Mouse (Mus musculus): ENCODE measurements at regions not wholly inside any gene's neighbourhood (a gene's known extent, or its start where the extent isn't known, plus 50 kb on each side); places are given as distances from the start of the nearest gene placed in this dataset.

DNA sequence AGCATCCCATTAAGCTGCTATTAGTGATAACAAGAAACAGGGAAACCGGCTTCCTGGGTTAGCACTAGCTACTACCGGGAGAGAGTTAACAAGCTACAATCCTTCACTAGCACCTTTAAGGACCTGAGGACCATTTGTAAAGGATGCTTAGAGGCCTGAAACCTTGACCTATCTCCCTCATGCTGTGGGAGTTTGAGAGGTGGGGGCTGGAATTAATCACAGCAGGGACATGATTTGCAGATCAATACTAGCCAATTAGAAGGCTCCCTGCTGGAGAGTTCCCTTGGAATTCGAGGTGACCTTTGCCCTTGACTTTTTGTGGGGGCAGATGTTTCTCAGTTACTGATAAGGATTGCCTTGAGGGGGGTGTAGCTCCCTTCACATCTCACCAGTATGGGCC, 189.3 kb upstream of the Klf7 start:
- 40% methylated on average over 3 of the region's 3 CpGs for WGBS
- Histone ChIP-seq H3K27me3 (no peaks in the 10 kb centered on the region), H3K4me2 (no peak overlapping the region), H3K9ac (no peak overlapping the region), H3K9me3 (replicated peaks) (no peaks in the 10 kb centered on the region), H3K27ac (no peak overlapping the region), H3K36me3 (no peaks in the 10 kb centered on the region), H3K4me3 (no peak overlapping the region), H3K4me1 (replicated peaks) (peaks cover 11% of the 10 kb centered on the region)
- no peak for ATAC-seq (replicated peaks; ENCODE audit: insufficient number of reproducible peaks, insufficient read depth, low FRiP score, low read depth)

DNA sequence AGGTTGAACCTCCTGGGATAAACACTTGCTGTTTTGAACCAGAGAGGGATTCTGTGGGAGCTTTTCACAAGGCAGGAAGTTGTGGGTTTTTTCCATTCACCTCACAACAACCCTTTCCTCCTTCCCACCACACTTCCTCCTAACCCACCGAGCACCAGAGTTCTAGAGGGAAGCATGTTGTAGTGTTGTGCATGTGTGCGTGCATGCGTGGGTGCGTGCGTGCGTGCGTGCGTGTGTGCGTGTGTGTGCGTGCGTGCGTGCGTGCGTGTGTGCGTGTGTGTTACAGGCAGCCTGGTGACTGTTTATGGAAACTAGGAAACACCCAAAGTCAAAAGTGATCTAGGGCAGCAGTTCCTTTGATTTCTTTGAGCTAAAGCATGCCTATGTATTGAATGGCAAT, 186.5 kb upstream of the Klf7 start:
- Histone ChIP-seq H3K36me3 (no peaks in the 10 kb centered on the region), H3K4me2 (no peak overlapping the region), H3K4me3 (no peak overlapping the region), H3K9me3 (replicated peaks) (no peaks in the 10 kb centered on the region), H3K4me1 (replicated peaks) (peaks cover 30% of the 10 kb centered on the region), H3K27ac (peak overlapping the region; percentile 61), H3K27me3 (no peaks in the 10 kb centered on the region), H3K9ac (no peak overlapping the region)
- ATAC-seq (replicated peaks; ENCODE audit: insufficient number of reproducible peaks, insufficient read depth, low FRiP score, low read depth): no peak
- WGBS: 82% methylated on average over 15 of the region's 15 CpGs

DNA sequence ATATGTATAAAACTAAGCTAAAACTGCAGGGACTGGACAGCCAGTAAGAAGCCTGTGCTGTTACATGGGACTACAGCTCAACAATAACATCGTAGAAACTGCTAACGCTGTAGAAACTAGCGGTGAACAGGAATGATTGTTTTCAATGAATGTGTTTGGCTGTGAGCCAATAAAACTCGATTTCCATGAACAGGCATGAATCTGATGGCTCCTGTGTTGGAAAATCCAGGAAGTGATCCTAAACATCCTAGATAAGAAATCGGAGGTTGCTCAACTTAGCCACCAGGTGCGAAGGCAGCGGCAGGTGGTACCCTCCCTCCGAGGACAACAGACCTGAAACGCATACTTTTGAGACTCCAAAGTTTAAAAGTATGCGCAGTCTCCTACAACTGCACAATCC, 186.0 kb upstream of the Klf7 start:
- Histone ChIP-seq H3K4me2 (no peak overlapping the region), H3K27ac (peak overlapping the region; percentile 61), H3K36me3 (no peaks in the 10 kb centered on the region), H3K4me3 (no peak overlapping the region), H3K9me3 (replicated peaks) (no peaks in the 10 kb centered on the region), H3K27me3 (no peaks in the 10 kb centered on the region), H3K9ac (no peak overlapping the region), H3K4me1 (replicated peaks) (peaks cover 30% of the 10 kb centered on the region)
- ATAC-seq (replicated peaks; ENCODE audit: insufficient number of reproducible peaks, insufficient read depth, low FRiP score, low read depth): no peak
- WGBS: 59% methylated on average over 10 of the region's 10 CpGs

DNA sequence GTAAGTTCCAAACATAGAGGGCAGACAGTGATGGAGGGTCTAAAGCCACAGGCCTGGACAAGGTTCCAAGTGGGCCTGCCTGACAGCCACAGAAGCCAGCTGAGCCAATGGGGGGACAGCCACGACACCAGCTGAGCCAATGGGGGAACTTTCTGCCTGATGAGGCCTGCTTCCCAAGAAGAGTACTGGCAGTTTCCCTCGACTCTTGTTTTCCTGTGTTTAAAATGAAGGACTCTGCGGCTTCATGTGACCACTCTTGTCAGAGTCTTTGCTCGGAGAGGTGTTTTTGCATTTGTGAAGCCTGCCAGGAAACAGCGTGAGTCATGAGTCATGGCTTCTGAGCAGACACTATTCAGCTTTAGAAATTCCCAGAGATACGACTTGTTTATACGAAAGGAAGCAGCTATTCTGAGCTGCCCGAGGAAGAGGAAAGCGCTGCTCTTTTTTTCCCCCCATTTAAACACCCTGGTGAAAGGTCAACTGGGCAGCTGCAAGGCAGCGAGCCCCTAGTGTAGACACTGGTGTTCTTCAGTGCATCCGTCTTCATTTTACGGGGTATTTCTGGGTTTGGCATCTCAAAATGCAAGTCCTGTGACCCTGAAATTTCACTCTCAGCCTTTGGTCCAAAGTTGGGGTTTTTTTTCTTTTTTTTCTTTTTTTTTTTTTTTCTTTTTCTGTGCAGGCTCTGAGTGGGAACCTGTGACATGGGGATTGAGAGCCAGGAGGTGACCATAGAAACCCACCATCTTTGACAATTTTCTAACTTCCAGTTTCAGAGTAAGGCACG, 183.5 kb upstream of the Klf7 start:
- peak; percentile 83 for ATAC-seq (replicated peaks; ENCODE audit: insufficient number of reproducible peaks, insufficient read depth, low FRiP score, low read depth)
- Histone ChIP-seq H3K27ac (peak overlapping the region; percentile 91), H3K9ac (no peak overlapping the region), H3K27me3 (no peaks in the 10 kb centered on the region), H3K4me2 (peak overlapping the region; percentile 24), H3K4me3 (no peak overlapping the region), H3K4me1 (replicated peaks) (peaks cover 37% of the 10 kb centered on the region), H3K9me3 (replicated peaks) (no peaks in the 10 kb centered on the region), H3K36me3 (no peaks in the 10 kb centered on the region)
- WGBS: 25% methylated on average over 13 of the region's 13 CpGs

DNA sequence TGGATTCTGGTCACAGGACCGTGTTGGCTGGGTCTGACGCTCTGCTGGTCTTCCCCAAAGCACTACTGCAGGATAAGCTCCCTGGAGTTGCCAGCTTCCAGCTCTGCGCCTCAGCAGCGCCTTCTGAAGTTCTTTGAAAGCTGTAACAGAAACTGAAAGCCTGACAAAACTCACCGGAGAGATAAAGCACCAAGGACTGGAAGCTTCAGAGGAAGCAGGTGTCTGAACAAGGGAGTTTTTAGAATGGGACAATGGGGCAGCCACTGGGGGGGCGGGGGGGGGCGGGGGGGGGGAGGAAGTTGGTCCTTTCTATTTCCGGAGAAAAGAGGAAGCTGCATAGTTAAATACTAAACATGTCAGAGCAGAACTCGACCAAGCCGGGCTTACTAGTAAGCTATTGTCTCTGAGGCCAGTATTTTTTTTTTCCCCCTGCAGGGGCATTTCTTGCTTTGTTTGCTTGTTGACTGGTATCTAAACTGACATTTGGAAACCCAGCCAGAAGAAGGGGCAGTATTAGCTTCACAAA, 180.8 kb upstream of the Klf7 start:
- 10% methylated on average over 10 of the region's 10 CpGs for WGBS
- no peaks in the 10 kb centered on the region for H3K27me3 ChIP-seq
- H3K4me2 ChIP-seq: peak overlapping the region; percentile 59
- ATAC-seq (replicated peaks; ENCODE audit: insufficient number of reproducible peaks, insufficient read depth, low FRiP score, low read depth): 0 out of 2 replicates have a peak, but pooled peaks have one; percentile 8
- H3K4me3 ChIP-seq: peak overlapping the region; percentile 39
- H3K4me1 ChIP-seq (replicated peaks): peaks cover 26% of the 10 kb centered on the region
- peak overlapping the region; percentile 38; the same call in 1 of the 2 replicates for H3K9ac ChIP-seq
- H3K9me3 ChIP-seq (replicated peaks): no peaks in the 10 kb centered on the region
- H3K27ac ChIP-seq: peak overlapping the region; percentile 82
- no peaks in the 10 kb centered on the region for H3K36me3 ChIP-seq

DNA sequence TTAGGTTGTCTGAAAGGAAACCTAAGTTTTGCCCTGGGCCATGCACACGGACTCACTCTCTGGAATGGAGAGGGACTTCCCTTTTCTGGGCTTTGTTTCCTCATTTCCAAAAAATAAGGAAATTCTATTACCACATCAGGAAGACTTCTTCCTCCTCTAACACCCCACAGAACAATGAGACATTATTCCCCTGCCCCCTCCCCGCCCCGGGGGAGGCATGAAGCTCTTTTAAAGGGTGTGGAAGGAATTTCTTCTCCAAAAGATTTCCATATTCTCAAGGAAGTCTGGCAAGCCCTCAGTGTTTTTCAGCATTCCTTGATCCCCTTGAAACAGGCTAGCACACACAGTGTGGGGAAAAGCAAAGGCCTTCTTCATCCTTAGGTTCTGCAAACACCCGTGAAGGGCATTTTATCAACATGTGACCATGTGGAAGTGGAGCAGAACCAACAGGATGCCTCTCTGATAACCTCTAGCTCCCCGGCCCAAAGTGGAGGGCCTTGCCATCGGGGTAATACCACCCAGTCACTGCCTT, 179.5 kb upstream of the Klf7 start:
- Histone ChIP-seq H3K4me1 (replicated peaks) (peaks cover 26% of the 10 kb centered on the region), H3K9me3 (replicated peaks) (no peaks in the 10 kb centered on the region), H3K4me2 (no peak overlapping the region), H3K36me3 (no peaks in the 10 kb centered on the region), H3K27me3 (no peaks in the 10 kb centered on the region), H3K9ac (no peak overlapping the region), H3K27ac (peak overlapping the region; percentile 61), H3K4me3 (no peak overlapping the region)
- 50% methylated on average over 6 of the region's 6 CpGs for WGBS
- no peak; the same call in 1 of the 2 replicates for ATAC-seq (replicated peaks; ENCODE audit: insufficient number of reproducible peaks, insufficient read depth, low FRiP score, low read depth)

DNA sequence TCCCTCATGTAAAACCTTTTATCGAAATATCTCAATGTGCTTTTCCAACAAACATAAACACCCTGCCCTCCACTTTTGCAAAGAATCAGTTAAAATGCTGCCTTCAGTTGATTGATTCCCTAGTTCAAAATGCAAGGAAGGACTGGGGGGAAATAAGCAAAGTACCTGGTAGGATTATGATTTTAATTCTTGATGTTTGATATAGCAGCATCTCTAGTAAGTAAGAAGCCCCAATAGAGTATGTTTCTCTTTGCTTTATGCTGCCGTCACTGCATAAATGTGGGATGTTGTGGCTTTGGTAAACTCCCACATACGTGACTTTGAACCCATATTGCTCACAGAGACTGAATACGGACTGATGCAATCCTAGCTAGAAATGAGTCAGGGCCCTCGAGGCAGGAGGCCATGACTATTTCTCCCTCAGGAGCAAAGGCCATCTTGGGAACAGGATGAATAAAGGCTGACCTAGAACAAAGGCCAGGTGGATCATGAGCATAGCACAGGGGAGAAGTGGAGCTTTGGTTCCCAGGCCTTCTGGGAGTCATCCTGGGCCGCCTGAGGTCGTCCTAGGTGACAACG, 179.0 kb upstream of the Klf7 start:
- no peaks in the 10 kb centered on the region for H3K36me3 ChIP-seq
- no peak overlapping the region for H3K9ac ChIP-seq
- no peak overlapping the region for H3K4me3 ChIP-seq
- peaks cover 23% of the 10 kb centered on the region for H3K4me1 ChIP-seq (replicated peaks)
- no peaks in the 10 kb centered on the region for H3K9me3 ChIP-seq (replicated peaks)
- H3K27me3 ChIP-seq: no peaks in the 10 kb centered on the region
- WGBS: 78% methylated on average over 8 of the region's 8 CpGs
- H3K27ac ChIP-seq: peak overlapping the region; percentile 61
- ATAC-seq (replicated peaks; ENCODE audit: insufficient number of reproducible peaks, insufficient read depth, low FRiP score, low read depth): no peak
- H3K4me2 ChIP-seq: no peak overlapping the region

DNA sequence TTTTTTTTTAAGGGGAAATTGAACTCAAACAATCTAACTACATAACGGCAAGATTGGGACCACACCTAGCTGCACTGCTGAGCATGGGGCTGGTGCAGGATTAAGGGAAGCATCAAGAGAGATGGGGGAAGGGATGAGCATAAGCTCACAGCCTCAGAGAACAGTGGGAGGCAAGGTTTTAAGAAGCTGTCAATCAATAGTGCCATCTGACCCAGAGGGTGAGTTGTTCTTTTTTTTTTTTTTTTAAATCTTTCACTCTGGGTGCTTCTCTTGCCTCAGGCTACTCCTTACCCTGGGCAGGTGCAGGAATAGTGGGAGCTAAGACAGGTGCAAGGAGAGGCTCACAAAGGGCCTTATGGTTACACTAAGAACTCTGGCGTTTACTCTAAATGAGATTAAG, 176.9 kb upstream of the Klf7 start:
- H3K9me3 ChIP-seq (replicated peaks): no peaks in the 10 kb centered on the region
- no peak overlapping the region for H3K4me2 ChIP-seq
- WGBS: 70% methylated on average over 2 of the region's 2 CpGs
- no peaks in the 10 kb centered on the region for H3K27me3 ChIP-seq
- ATAC-seq (replicated peaks; ENCODE audit: insufficient number of reproducible peaks, insufficient read depth, low FRiP score, low read depth): no peak
- no peak overlapping the region for H3K9ac ChIP-seq
- no peaks in the 10 kb centered on the region for H3K36me3 ChIP-seq
- H3K4me1 ChIP-seq (replicated peaks): peaks cover 12% of the 10 kb centered on the region
- no peak overlapping the region for H3K4me3 ChIP-seq
- no peak overlapping the region for H3K27ac ChIP-seq

DNA sequence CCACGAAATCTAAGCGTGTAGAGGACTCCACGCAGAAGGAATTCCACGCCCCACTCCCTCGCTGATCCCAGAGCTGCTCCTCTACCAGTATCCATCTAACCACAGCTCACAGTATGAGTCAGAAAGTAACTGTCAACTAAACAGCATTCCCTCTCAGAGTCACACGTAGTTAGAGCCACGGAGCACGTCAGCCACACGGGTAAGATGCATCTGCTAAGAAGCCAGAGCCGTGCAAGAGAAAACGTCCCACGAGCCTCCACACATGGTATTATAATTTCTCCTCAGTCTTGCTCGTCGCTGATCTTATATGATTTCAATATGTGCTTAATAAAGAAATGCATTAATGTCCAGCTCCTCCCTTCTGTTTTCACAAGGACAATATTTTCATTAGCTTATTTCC, 176.1 kb upstream of the Klf7 start:
- H3K9me3 ChIP-seq (replicated peaks): no peaks in the 10 kb centered on the region
- H3K36me3 ChIP-seq: no peaks in the 10 kb centered on the region
- H3K27me3 ChIP-seq: no peaks in the 10 kb centered on the region
- no peak overlapping the region for H3K4me3 ChIP-seq
- no peak overlapping the region for H3K9ac ChIP-seq
- H3K4me2 ChIP-seq: no peak overlapping the region
- 83% methylated on average over 14 of the region's 14 CpGs for WGBS
- H3K27ac ChIP-seq: no peak overlapping the region
- ATAC-seq (replicated peaks; ENCODE audit: insufficient number of reproducible peaks, insufficient read depth, low FRiP score, low read depth): no peak
- H3K4me1 ChIP-seq (replicated peaks): peaks cover 12% of the 10 kb centered on the region

DNA sequence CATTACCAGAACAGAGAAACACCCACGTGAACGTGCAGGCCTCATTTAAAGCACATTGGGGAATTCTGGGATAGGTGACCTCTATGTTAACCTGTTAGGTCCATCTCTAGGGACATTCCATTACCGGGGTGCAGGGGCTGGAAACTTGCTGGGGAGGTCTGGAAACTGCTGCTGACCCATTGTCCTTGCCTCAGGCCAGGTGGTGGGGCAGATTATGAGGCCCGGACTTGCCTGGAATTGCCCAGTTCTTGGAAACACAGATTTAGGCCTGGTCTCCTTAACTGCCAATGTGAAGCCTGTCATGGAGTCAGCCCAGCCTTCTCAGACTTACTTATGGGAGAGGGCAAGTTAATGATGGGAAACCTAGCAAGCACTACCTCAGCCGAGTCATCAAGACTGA, 175.3 kb upstream of the Klf7 start:
- no peaks in the 10 kb centered on the region for H3K9me3 ChIP-seq (replicated peaks)
- H3K4me2 ChIP-seq: no peak overlapping the region
- peaks cover 8% of the 10 kb centered on the region for H3K4me1 ChIP-seq (replicated peaks)
- no peaks in the 10 kb centered on the region for H3K27me3 ChIP-seq
- H3K27ac ChIP-seq: no peak overlapping the region
- no peak overlapping the region for H3K9ac ChIP-seq
- H3K4me3 ChIP-seq: no peak overlapping the region
- ATAC-seq (replicated peaks; ENCODE audit: insufficient number of reproducible peaks, insufficient read depth, low FRiP score, low read depth): no peak
- no peaks in the 10 kb centered on the region for H3K36me3 ChIP-seq
- WGBS: 77% methylated on average over 5 of the region's 5 CpGs

DNA sequence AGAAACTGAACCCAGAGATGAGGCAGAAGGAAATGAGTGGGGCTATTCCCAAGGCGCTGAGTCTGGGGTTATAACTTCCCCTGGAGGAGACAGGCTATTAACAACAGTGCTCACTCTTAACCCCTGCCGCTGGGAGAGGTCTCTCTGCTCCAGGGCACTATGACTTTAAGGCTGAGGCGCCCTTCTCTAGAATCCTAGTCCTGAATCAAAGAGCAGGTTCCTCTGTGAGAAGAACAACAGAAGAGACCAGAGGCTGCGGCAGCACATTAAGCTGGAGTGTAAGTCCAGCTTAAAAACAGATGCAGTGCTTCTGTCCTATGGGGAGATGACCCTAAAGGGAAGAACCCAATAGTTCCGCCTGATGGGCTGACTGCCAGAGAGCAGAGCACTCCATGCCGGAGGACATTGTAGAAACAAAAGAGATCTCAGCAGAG, 173.4 kb upstream of the Klf7 start:
- no peak for ATAC-seq (replicated peaks; ENCODE audit: insufficient number of reproducible peaks, insufficient read depth, low FRiP score, low read depth)
- Histone ChIP-seq H3K4me1 (replicated peaks) (peaks cover 4% of the 10 kb centered on the region), H3K4me2 (no peak overlapping the region), H3K9me3 (replicated peaks) (no peaks in the 10 kb centered on the region), H3K4me3 (no peak overlapping the region), H3K27me3 (no peaks in the 10 kb centered on the region), H3K27ac (no peak overlapping the region), H3K36me3 (no peaks in the 10 kb centered on the region), H3K9ac (no peak overlapping the region)
- WGBS: 37% methylated on average over 6 of the region's 6 CpGs
